Mouse (Mus musculus) adrenal gland, adult 18-20 months (tissue): ENCODE results near the gene Ifitm6. TPM values are rescaled to one million over a fixed set of nuclear protein-coding genes. Genes with fewer than 3 reads are reported as not detected.
"Not testable (repeated sequence)": the region's sequence is repeated elsewhere in the genome, so short reads cannot be mapped to it uniquely, and the experiment has no call there.

Source experiments
- DNase-seq, 2 experiments: peaks; one replicate each; pipeline ENCODE4 v3.0.0; 2021 to 2022; ENCODE audit warnings: low spot score in 2 of 2
- total RNA-seq, 2 experiments: library from RNA; stranded (reverse); gene quantifications; 1 replicate in 1 of 2; 2 replicates in 1 of 2; pipeline ENCODE4 v1.2.3; 2021

Ifitm6 gene
- total RNA-seq, 2 experiments from 2014 or later, result 0.64 to 0.66 TPM

- DNase-seq, result no peak
Measured at GRCm38 (mm10) chr7:141009665-141010064, 8.1 kb downstream of the Ifitm6 start.

- peak; percentile 73 to 84 for DNase-seq
Measured at GRCm38 (mm10) chr7:141008938-141009660, 8.6 kb downstream of the Ifitm6 start.

GRCm38 (mm10) chr7:141008312-141008761 is 9.4 kb downstream of the Ifitm6 start:
- DNase-seq, result peak; percentile 7 to 31

GRCm38 (mm10) chr7:141006914-141007313 is 10.8 kb downstream of the Ifitm6 start:
- no peak for DNase-seq

- DNase-seq, result no peak
Measured at GRCm38 (mm10) chr7:141006446-141006845, 11.3 kb downstream of the Ifitm6 start.

GRCm38 (mm10) chr7:141003248-141004010 is 14.3 kb downstream of the Ifitm6 start:
- DNase-seq, result no peak

GRCm38 (mm10) chr7:141000881-141001708 is 16.6 kb downstream of the Ifitm6 start:
- DNase-seq, result no peak

- no peak for DNase-seq
Measured at GRCm38 (mm10) chr7:140998853-140999700, 18.6 kb downstream of the Ifitm6 start.

GRCm38 (mm10) chr7:140997817-140998216 is 19.9 kb downstream of the Ifitm6 start:
- no peak for DNase-seq

GRCm38 (mm10) chr7:140991117-140991689 is 26.5 kb downstream of the Ifitm6 start:
- no peak for DNase-seq

GRCm38 (mm10) chr7:140990622-140991021 is 27.1 kb downstream of the Ifitm6 start:
- DNase-seq, result no peak

- no peak for DNase-seq
Measured at GRCm38 (mm10) chr7:140990185-140990584, 27.5 kb downstream of the Ifitm6 start.

- no peak for DNase-seq
Measured at GRCm38 (mm10) chr7:140989022-140989421, 28.7 kb downstream of the Ifitm6 start.

GRCm38 (mm10) chr7:140987182-140988138 is 30.3 kb downstream of the Ifitm6 start:
- DNase-seq, result no peak

- DNase-seq, result no peak
Measured at GRCm38 (mm10) chr7:140982971-140983370, 34.8 kb downstream of the Ifitm6 start.

GRCm38 (mm10) chr7:140981704-140982103 is 36.0 kb downstream of the Ifitm6 start:
- DNase-seq, result no peak

- not testable (repeated sequence) for DNase-seq
Measured at GRCm38 (mm10) chr7:140976720-140977119, 41.0 kb downstream of the Ifitm6 start.

- no peak for DNase-seq
Measured at GRCm38 (mm10) chr7:140975465-140975864, 42.3 kb downstream of the Ifitm6 start.

- DNase-seq, result no peak
Measured at GRCm38 (mm10) chr7:140974940-140975339, 42.8 kb downstream of the Ifitm6 start.
